Mouse (Mus musculus) MEL (cell line): ENCODE results near the gene Gpr173. TPM values are rescaled to one million over a fixed set of nuclear protein-coding genes. Genes with fewer than 3 reads are reported as not detected.

Experiments
- DNase-seq: peaks from one replicate; pipeline ENCODE4 v3.0.0; 2011; ENCODE audit warnings: low read depth, low spot score
- H3K27ac ChIP-seq: 2 replicates; pipeline ENCODE4 v1.5.1; 2012; ENCODE audit warnings: low read depth, mild to moderate bottlenecking, control low read depth, low read length, moderate library complexity; ENCODE audit not compliant: control insufficient read depth
- H3K27me3 ChIP-seq, 2 experiments: fragments of 150-350 bp in 1 of 2; sonication (generic) in 1 of 2; 2 replicates each; pipeline ENCODE4 v1.6.1; 2012; ENCODE audit warnings: low read length in 2 of 2, mild to moderate bottlenecking in 2 of 2, improper control_type of control experiment in 1 of 2, moderate library complexity in 1 of 2; ENCODE audit not compliant: insufficient read depth in 2 of 2, control insufficient read depth in 1 of 2
- H3K36me3 ChIP-seq, 2 experiments: 2 replicates each; pipeline ENCODE4 v1.6.1; 2012 to 2014; ENCODE audit warnings: low read length in 2 of 2, improper control_type of control experiment in 1 of 2, inconsistent platforms in 1 of 2, mild to moderate bottlenecking in 1 of 2; ENCODE audit not compliant: insufficient read depth in 2 of 2, control insufficient read depth in 1 of 2
- H3K4me1 ChIP-seq, 2 experiments: fragments of 150-350 bp in 1 of 2; sonication (generic) in 1 of 2; 2 replicates each; pipeline ENCODE4 v1.6.1; 2012; ENCODE audit warnings: low read length in 2 of 2, improper control_type of control experiment in 1 of 2, mild to moderate bottlenecking in 1 of 2; ENCODE audit not compliant: insufficient read depth in 2 of 2, control insufficient read depth in 1 of 2
- H3K4me3 ChIP-seq, 2 experiments: fragments of 150-350 bp in 1 of 2; sonication (generic) in 1 of 2; 2 replicates each; pipeline ENCODE4 v1.5.1; 2012; ENCODE audit warnings: low read depth in 2 of 2, low read length in 2 of 2, mild to moderate bottlenecking in 2 of 2, moderate library complexity in 2 of 2, control low read depth in 1 of 2, improper control_type of control experiment in 1 of 2; ENCODE audit not compliant: control insufficient read depth in 1 of 2, insufficient read depth in 1 of 2
- H3K79me2 ChIP-seq: 2 replicates; pipeline ENCODE4 v1.6.1; 2012; ENCODE audit warnings: mild to moderate bottlenecking, low read length, moderate library complexity; ENCODE audit not compliant: control insufficient read depth, poor library complexity, insufficient read depth
- H3K9ac ChIP-seq: 2 replicates; pipeline ENCODE4 v1.6.1; 2012; ENCODE audit warnings: low read depth, mild to moderate bottlenecking, control low read depth, low read length, moderate library complexity; ENCODE audit not compliant: control insufficient read depth, poor library complexity, severe bottlenecking
- H3K9me3 ChIP-seq: fragments of 150-350 bp; sonication (generic); replicated peaks from 2 replicates; pipeline ENCODE4 v1.6.1; 2012; ENCODE audit warnings: mild to moderate bottlenecking, low read length, improper control_type of control experiment, moderate library complexity; ENCODE audit not compliant: insufficient read depth
- BHLHE40 ChIP-seq: IDR thresholded peaks from 2 replicates; pipeline ENCODE4 v1.6.1; 2012; ENCODE audit warnings: low read depth, mild to moderate bottlenecking, inconsistent platforms, low read length, improper control_type of control experiment, borderline replicate concordance
- CHD1 ChIP-seq: IDR thresholded peaks from 2 replicates; pipeline ENCODE4 v1.6.1; 2012; ENCODE audit warnings: low read depth, mild to moderate bottlenecking, inconsistent platforms, low read length, improper control_type of control experiment
- CHD2 ChIP-seq: IDR thresholded peaks from 2 replicates; pipeline ENCODE4 v1.6.1; 2011; ENCODE audit warnings: low read length, improper control_type of control experiment
- CTCF ChIP-seq, 3 experiments: IDR thresholded peaks in 2 of 3; conservative IDR thresholded peaks in 1 of 3; 2 replicates each; pipeline ENCODE4 v1.5.1; 2011 to 2012; ENCODE audit warnings: low read length in 3 of 3, low read depth in 2 of 3, mild to moderate bottlenecking in 2 of 3, improper control_type of control experiment in 1 of 3, inconsistent platforms in 1 of 3, mixed read lengths in 1 of 3, moderate library complexity in 1 of 3; ENCODE audit not compliant: control insufficient read depth in 1 of 3, insufficient read depth in 1 of 3, poor library complexity in 1 of 3, severe bottlenecking in 1 of 3
- E2F4 ChIP-seq: IDR thresholded peaks from 2 replicates; pipeline ENCODE4 v1.6.1; 2011; ENCODE audit warnings: low read depth, low read length, improper control_type of control experiment, borderline replicate concordance
- ELF1 ChIP-seq: IDR thresholded peaks from 2 replicates; pipeline ENCODE4 v1.6.1; 2014; ENCODE audit warnings: low read depth, mild to moderate bottlenecking, inconsistent platforms, low read length, improper control_type of control experiment, moderate library complexity
- EP300 ChIP-seq, 2 experiments: IDR thresholded peaks; 2 replicates each; pipeline ENCODE4 v1.6.1; 2011; ENCODE audit warnings: improper control_type of control experiment in 2 of 2, low read length in 2 of 2, low read depth in 1 of 2, mild to moderate bottlenecking in 1 of 2
- ETS1 ChIP-seq: IDR thresholded peaks from 2 replicates; pipeline ENCODE4 v1.6.1; 2012; ENCODE audit warnings: low read depth, mild to moderate bottlenecking, inconsistent platforms, low read length, improper control_type of control experiment, moderate library complexity
- GABPA ChIP-seq: IDR thresholded peaks from 2 replicates; pipeline ENCODE4 v1.6.1; 2012; ENCODE audit warnings: low read depth, mild to moderate bottlenecking, inconsistent platforms, low read length, improper control_type of control experiment, moderate library complexity
- GATA1 ChIP-seq: IDR thresholded peaks from 2 replicates; pipeline ENCODE4 v1.6.1; 2011; ENCODE audit warnings: low read depth, low read length, improper control_type of control experiment
- HCFC1 ChIP-seq: IDR thresholded peaks from 2 replicates; pipeline ENCODE4 v1.6.1; 2012; ENCODE audit warnings: low read depth, mild to moderate bottlenecking, inconsistent platforms, low read length, improper control_type of control experiment, moderate library complexity
- JUND ChIP-seq: IDR thresholded peaks from 2 replicates; pipeline ENCODE4 v1.6.1; 2011; ENCODE audit warnings: low read depth, mild to moderate bottlenecking, improper control_type of control experiment, low read length
- KAT2A ChIP-seq: conservative IDR thresholded peaks from 2 replicates; pipeline ENCODE4 v1.6.1; 2012; ENCODE audit warnings: low read depth, low read length, improper control_type of control experiment, inconsistent platforms
- MAFK ChIP-seq: IDR thresholded peaks from 2 replicates; pipeline ENCODE4 v1.6.1; 2011; ENCODE audit warnings: low read depth, mild to moderate bottlenecking, low read length, improper control_type of control experiment, borderline replicate concordance
- MAX ChIP-seq: IDR thresholded peaks from 2 replicates; pipeline ENCODE4 v1.6.1; 2011; ENCODE audit warnings: low read length, improper control_type of control experiment
- MAZ ChIP-seq: IDR thresholded peaks from 2 replicates; pipeline ENCODE4 v1.6.1; 2012; ENCODE audit warnings: low read depth, mild to moderate bottlenecking, inconsistent platforms, low read length, improper control_type of control experiment
- MEF2A ChIP-seq: IDR thresholded peaks from 2 replicates; pipeline ENCODE4 v1.6.1; 2014; ENCODE audit warnings: low read depth, mild to moderate bottlenecking, inconsistent platforms, low read length, improper control_type of control experiment; ENCODE audit not compliant: poor library complexity, insufficient replicate concordance, severe bottlenecking; ENCODE audit errors: extremely low read depth
- MXI1 ChIP-seq: IDR thresholded peaks from 2 replicates; pipeline ENCODE4 v1.6.1; 2011; ENCODE audit warnings: mild to moderate bottlenecking, low read depth, low read length, improper control_type of control experiment
- MYB ChIP-seq: IDR thresholded peaks from 2 replicates; pipeline ENCODE4 v1.6.1; 2011; ENCODE audit warnings: mild to moderate bottlenecking, low read depth, low read length, improper control_type of control experiment
- MYC ChIP-seq: IDR thresholded peaks from 2 replicates; pipeline ENCODE4 v1.6.1; 2011; ENCODE audit warnings: low read depth, mild to moderate bottlenecking, low read length, improper control_type of control experiment, moderate library complexity
- NELFE ChIP-seq: IDR thresholded peaks from 2 replicates; pipeline ENCODE4 v1.6.1; 2011; ENCODE audit warnings: low read depth, low read length, improper control_type of control experiment
- NRF1 ChIP-seq: IDR thresholded peaks from 2 replicates; pipeline ENCODE4 v1.6.1; 2014; ENCODE audit warnings: low read depth, mild to moderate bottlenecking, inconsistent platforms, low read length, improper control_type of control experiment, moderate library complexity; ENCODE audit not compliant: poor library complexity, insufficient read depth, severe bottlenecking
- POLR2A ChIP-seq, 2 experiments: IDR thresholded peaks; 2 replicates each; pipeline ENCODE4 v1.6.1; 2011 to 2012; ENCODE audit warnings: low read length in 2 of 2, mild to moderate bottlenecking in 2 of 2, control low read depth in 1 of 2, improper control_type of control experiment in 1 of 2, low read depth in 1 of 2, moderate library complexity in 1 of 2; ENCODE audit not compliant: control insufficient read depth in 1 of 2, insufficient read depth in 1 of 2, poor library complexity in 1 of 2
- POLR2AphosphoS2 ChIP-seq: IDR thresholded peaks from 2 replicates; pipeline ENCODE4 v1.6.1; 2011; ENCODE audit warnings: low read length, improper control_type of control experiment
- POLR2AphosphoS5 ChIP-seq: IDR thresholded peaks from 2 replicates; pipeline ENCODE4 v1.6.1; 2012; ENCODE audit warnings: low read depth, borderline replicate concordance, mild to moderate bottlenecking, inconsistent platforms, low read length, moderate library complexity, mixed read lengths
- RAD21 ChIP-seq: IDR thresholded peaks from 2 replicates; pipeline ENCODE4 v1.6.1; 2011; ENCODE audit warnings: mild to moderate bottlenecking, low read depth, low read length, improper control_type of control experiment
- SIN3A ChIP-seq: IDR thresholded peaks from 2 replicates; pipeline ENCODE4 v1.6.1; 2012; ENCODE audit warnings: low read length, improper control_type of control experiment, inconsistent platforms
- SMC3 ChIP-seq: IDR thresholded peaks from 2 replicates; pipeline ENCODE4 v1.6.1; 2011; ENCODE audit warnings: low read depth, low read length, improper control_type of control experiment
- TAL1 ChIP-seq: IDR thresholded peaks from 2 replicates; pipeline ENCODE4 v1.6.1; 2012; ENCODE audit warnings: mild to moderate bottlenecking, inconsistent platforms, low read length, moderate library complexity, mixed read lengths
- TBP ChIP-seq: IDR thresholded peaks from 2 replicates; pipeline ENCODE4 v1.8.0; 2011; ENCODE audit warnings: low read depth, low read length, improper control_type of control experiment
- TCF12 ChIP-seq: IDR thresholded peaks from 2 replicates; pipeline ENCODE4 v1.6.1; 2014; ENCODE audit warnings: low read depth, mild to moderate bottlenecking, inconsistent platforms, low read length, improper control_type of control experiment, moderate library complexity
- UBTF ChIP-seq: IDR thresholded peaks from 2 replicates; pipeline ENCODE4 v1.6.1; 2012; ENCODE audit warnings: low read depth, mild to moderate bottlenecking, inconsistent platforms, low read length, improper control_type of control experiment, moderate library complexity, borderline replicate concordance; ENCODE audit not compliant: insufficient read depth
- USF1 ChIP-seq: IDR thresholded peaks from 2 replicates; pipeline ENCODE4 v1.6.1; 2014; ENCODE audit warnings: low read depth, mild to moderate bottlenecking, inconsistent platforms, low read length, improper control_type of control experiment, moderate library complexity
- USF2 ChIP-seq, 2 experiments: IDR thresholded peaks; 2 replicates each; pipeline ENCODE4 v1.6.1; 2011 to 2012; ENCODE audit warnings: improper control_type of control experiment in 2 of 2, low read length in 2 of 2, borderline replicate concordance in 1 of 2, inconsistent platforms in 1 of 2, low read depth in 1 of 2, mild to moderate bottlenecking in 1 of 2; ENCODE audit not compliant: insufficient read depth in 1 of 2
- ZC3H11A ChIP-seq: IDR thresholded peaks from 2 replicates; pipeline ENCODE4 v1.6.1; 2012; ENCODE audit warnings: low read depth, mild to moderate bottlenecking, inconsistent platforms, low read length, improper control_type of control experiment
- ZKSCAN1 ChIP-seq: IDR thresholded peaks from 2 replicates; pipeline ENCODE4 v1.6.1; 2012; ENCODE audit warnings: low read depth, mild to moderate bottlenecking, inconsistent platforms, low read length, improper control_type of control experiment, moderate library complexity
- ZMIZ1 ChIP-seq: IDR thresholded peaks from 2 replicates; pipeline ENCODE4 v1.6.1; 2012; ENCODE audit warnings: low read depth, mild to moderate bottlenecking, inconsistent platforms, low read length, improper control_type of control experiment, moderate library complexity
- ZNF384 ChIP-seq: IDR thresholded peaks from 2 replicates; pipeline ENCODE4 v1.6.1; 2012; ENCODE audit warnings: low read depth, mild to moderate bottlenecking, inconsistent platforms, low read length, improper control_type of control experiment
- polyA plus RNA-seq, 2 experiments: library from polyadenylated mRNA; stranded (reverse) in 1 of 2; unstranded in 1 of 2; fragments of >175 nt in 1 of 2; fragments of >200 nt in 1 of 2; gene quantifications; 2 replicates each; pipeline versions ENCODE4 v1.2.1 to v1.2.4; 2012; ENCODE audit warnings: low replicate concordance in 2 of 2, low read depth in 1 of 2; ENCODE audit not compliant: insufficient read length in 2 of 2, insufficient read depth in 1 of 2, missing spikeins in 1 of 2
- total RNA-seq: library from RNA; depleted of rRNA; stranded (reverse); fragments of 300-350 nt; gene quantifications from 2 replicates; pipeline ENCODE4 v1.2.3, GENCODE M21; 2012

The Gpr173 gene
- total and polyA plus RNA-seq, 3 experiments: not detected

DNA sequence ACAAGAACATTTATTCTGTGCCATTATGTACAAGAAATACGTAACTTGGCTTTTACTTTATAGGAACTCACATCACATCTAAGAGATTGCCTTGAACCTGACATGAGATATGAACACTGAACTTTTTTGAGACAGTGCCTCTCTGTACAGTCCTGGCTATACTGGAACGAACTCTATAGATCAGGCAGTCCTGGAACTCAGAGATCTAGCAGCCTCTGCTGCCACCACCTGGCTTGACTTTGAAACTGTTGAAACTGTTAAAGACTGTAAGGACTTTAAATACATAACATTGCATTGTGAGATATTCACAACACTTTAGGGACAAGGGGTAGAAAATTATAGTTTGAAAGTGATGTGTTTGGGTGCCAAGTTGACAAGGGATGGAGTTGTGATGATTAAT lies 60.6 kb downstream of the Gpr173 start:
- no peaks in the 10 kb centered on the region for H3K9me3 ChIP-seq
- H3K9ac ChIP-seq: peak overlapping the region; percentile 14; the same call in 1 of the 2 replicates
- H3K4me3 ChIP-seq: no peak overlapping the region
- H3K36me3 ChIP-seq: peaks cover 0 to 20% of the 10 kb centered on the region in 2 experiments; a peak in 2 of 4 replicates
- peak; percentile 85 for DNase-seq
- H3K4me1 ChIP-seq: peaks cover 0 to 8% of the 10 kb centered on the region in 2 experiments; a peak in 3 of 4 replicates
- no peaks in the 10 kb centered on the region for H3K79me2 ChIP-seq
- peak overlapping the region; percentile 53 for H3K27ac ChIP-seq
- H3K27me3 ChIP-seq: no peaks in the 10 kb centered on the region
- TF ChIP-seq USF1: no peak
- TF ChIP-seq MAZ: no peak
- TF ChIP-seq ZC3H11A: peak; percentile 65
- no peak for TF ChIP-seq ZMIZ1
- no peak for TF ChIP-seq GABPA
- TF ChIP-seq POLR2AphosphoS2: no peak
- no peak for TF ChIP-seq SIN3A
- no peak for TF ChIP-seq USF2 (IDR thresholded peaks at IDR 0.05; ENCODE audit: borderline replicate concordance in 1 of 2, insufficient read depth in 1 of 2, low read depth in 1 of 2, low read length in 2 of 2)
- TF ChIP-seq ETS1: no peak
- no peak for TF ChIP-seq NRF1
- TF ChIP-seq E2F4: no peak
- no peak for TF ChIP-seq EP300 (IDR thresholded peaks at IDR 0.05; ENCODE audit: low read depth in 1 of 2, low read length in 2 of 2)
- no peak for TF ChIP-seq TAL1
- TF ChIP-seq TBP: no peak
- no peak for TF ChIP-seq HCFC1
- TF ChIP-seq ZNF384: peak; percentile 53; the same call in 1 of the 2 replicates
- TF ChIP-seq BHLHE40: no peak
- peak; percentile 41 to 87 (median 57); a peak in 5 of 6 replicates for TF ChIP-seq CTCF (IDR thresholded peaks at IDR 0.05 in 2 of 3, conservative IDR thresholded peaks at IDR 0.05 in 1 of 3; ENCODE audit: control insufficient read depth in 1 of 3, insufficient read depth in 1 of 3, low read depth in 2 of 3, low read length in 3 of 3, poor library complexity in 1 of 3, severe bottlenecking in 1 of 3)
- no peak for TF ChIP-seq MAFK
- no peak for TF ChIP-seq MYB
- TF ChIP-seq UBTF: no peak
- TF ChIP-seq JUND: no peak
- TF ChIP-seq NELFE: no peak
- TF ChIP-seq CHD1: no peak
- TF ChIP-seq TCF12: no peak
- TF ChIP-seq POLR2A (IDR thresholded peaks at IDR 0.05; ENCODE audit: control insufficient read depth in 1 of 2, insufficient read depth in 1 of 2, low read depth in 1 of 2, low read length in 2 of 2, poor library complexity in 1 of 2): no peak
- peak; percentile 91 for TF ChIP-seq RAD21
- TF ChIP-seq GATA1: no peak
- no peak for TF ChIP-seq POLR2AphosphoS5
- TF ChIP-seq ZKSCAN1: no peak
- peak; percentile 76 for TF ChIP-seq SMC3
- no peak for TF ChIP-seq CHD2
- TF ChIP-seq MAX: no peak
- no peak for TF ChIP-seq MEF2A
- TF ChIP-seq MYC: 0 out of 2 replicates have a peak, but pooled peaks have one; percentile 36
- no peak for TF ChIP-seq MXI1
- TF ChIP-seq ELF1: no peak
- TF ChIP-seq KAT2A: no peak
